Mouse (Mus musculus) adrenal gland, postnatal 10 days (tissue): ENCODE data around the gene N4bp3. TPM values are rescaled to one million over a fixed set of nuclear protein-coding genes. Genes with fewer than 3 reads are reported as not detected.
"Not testable (repeated sequence)": the region's sequence is repeated elsewhere in the genome, so short reads cannot be mapped to it uniquely, and the experiment has no call there.

Experiments
- DNase-seq: peaks from one replicate; pipeline ENCODE4 v3.0.0; 2021; ENCODE audit warnings: mixed read lengths
- total RNA-seq, 2 experiments: library from RNA; stranded (reverse); gene quantifications; 2 replicates each; pipeline ENCODE4 v1.2.3; 2021

The N4bp3 gene
- total RNA-seq, 2 experiments from 2014 or later: 16.2 to 26.3 TPM

DNA sequence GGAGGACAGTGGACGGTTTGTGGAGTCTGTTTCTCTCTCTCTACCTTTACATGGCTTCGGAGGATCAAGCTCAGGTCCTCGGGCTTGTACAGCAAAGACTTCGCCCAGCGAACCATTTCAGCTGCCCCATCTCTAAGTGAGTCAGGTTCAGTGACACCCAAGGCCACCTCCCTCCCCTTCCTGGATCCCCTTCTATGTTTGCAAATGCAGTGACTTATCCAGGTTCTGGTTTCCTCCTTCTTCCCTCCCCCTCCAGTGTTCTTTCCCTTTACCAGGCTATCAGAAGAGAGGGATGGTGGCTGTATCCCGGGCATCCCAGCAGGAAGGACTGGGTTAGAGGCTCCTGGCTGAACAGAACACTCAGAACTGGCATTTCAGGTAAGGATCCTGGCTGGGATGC lies 3.1 kb upstream of the N4bp3 start:
- no peak for DNase-seq

DNA sequence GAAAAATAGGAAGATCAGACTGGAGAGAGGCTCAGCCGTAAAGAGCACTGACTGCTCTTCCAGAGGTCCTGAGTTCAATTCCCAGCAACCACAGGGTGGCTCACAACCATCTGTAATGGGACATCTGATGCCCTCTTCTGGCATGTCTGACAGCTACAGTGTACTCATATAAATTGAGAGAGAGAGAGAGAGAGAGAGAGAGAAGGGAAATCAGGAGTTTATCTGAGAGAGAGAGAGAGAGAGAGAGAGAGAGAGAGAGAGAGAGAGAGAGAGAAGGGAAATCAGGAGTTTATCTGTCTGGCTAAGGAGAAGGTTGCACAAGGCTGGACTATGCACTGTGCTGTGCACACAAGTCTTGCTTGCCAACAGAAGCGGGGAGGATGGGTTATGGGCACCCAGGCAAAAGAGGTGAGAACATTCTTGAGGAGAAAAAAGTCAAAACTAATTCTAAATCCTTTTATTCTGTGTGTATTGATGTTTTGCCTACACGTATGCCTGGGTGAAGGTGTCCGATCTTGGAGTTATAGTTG lies 2.3 kb upstream of the N4bp3 start:
- DNase-seq: no peak

DNA sequence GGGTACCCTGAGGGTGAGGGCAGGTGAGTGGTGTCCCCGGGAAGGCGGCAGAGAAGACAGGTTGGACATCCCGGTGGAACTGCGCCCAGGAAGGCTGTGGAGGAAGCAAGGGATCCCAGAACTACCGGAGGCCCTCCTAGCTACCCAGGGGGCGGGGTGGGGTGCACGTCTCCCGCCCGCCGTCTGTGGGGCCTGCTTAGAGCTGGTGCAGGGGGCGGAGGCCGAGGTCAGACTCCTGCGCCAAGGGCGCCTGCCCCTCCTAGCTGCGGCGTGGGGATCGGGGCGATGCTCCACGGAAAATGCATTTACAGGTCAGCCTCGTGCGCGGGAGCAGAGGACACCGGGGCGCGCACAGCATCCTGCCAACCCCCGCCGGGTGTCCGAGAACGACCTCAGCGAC lies 381 bp downstream of the N4bp3 start:
- no peak for DNase-seq

DNA sequence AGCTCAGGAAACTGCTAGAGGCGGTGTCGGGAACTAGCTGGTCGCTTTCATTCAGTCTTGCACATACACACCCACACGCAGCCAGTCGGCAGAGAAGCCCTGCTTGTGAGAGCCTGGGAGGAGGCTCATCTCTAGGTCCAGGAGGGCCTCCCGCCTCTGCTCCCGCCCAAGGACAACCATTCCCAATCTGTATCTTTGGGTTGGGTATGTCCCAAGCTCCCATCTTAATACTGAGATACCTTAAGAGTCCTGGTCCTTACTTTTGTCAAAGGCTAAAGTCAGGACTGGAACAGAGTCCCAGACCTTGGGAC lies 798 bp downstream of the N4bp3 start:
- peak; percentile 29 for DNase-seq

DNA sequence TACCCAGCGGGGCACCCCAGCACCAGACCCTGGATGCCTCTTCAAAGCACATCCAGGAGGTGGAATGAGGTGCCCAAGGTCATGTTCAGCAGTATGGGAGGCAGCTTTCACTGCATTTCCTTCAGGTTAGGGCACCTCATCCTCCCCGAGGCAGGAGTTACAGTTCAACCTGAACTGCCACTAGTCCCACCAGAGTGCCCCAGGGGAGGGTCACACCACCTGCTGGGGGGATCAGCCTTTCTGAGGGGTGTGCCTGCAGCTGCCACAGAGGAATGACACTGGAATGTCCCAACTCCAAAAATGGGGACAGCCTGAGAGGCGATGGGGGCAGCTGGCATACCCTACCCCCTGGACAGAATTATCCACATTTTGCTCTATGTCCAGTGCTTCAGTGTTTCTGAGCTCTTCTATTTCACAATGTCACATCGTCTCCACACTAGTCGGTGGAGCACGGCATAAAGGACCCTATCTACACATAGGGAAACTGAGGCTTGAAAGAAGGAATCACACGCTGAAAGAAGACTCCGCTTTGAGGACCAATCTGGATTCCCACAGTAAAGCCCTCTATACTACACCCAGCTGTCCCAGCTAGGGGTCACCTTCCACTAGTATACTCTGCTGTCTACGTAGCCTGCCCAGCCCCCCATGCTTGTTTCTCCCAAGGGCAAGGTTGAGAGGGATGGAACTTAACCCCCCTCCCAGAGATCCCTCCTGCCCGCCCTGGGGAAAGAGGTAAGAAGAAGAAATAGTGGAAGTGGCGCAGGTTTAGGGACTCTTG lies 1.3 kb downstream of the N4bp3 start:
- no peak for DNase-seq

GRCm38 (mm10) chr11:51648566-51648965 lies 2.1 kb downstream of the N4bp3 start:
- peak; percentile 37 for DNase-seq

DNA sequence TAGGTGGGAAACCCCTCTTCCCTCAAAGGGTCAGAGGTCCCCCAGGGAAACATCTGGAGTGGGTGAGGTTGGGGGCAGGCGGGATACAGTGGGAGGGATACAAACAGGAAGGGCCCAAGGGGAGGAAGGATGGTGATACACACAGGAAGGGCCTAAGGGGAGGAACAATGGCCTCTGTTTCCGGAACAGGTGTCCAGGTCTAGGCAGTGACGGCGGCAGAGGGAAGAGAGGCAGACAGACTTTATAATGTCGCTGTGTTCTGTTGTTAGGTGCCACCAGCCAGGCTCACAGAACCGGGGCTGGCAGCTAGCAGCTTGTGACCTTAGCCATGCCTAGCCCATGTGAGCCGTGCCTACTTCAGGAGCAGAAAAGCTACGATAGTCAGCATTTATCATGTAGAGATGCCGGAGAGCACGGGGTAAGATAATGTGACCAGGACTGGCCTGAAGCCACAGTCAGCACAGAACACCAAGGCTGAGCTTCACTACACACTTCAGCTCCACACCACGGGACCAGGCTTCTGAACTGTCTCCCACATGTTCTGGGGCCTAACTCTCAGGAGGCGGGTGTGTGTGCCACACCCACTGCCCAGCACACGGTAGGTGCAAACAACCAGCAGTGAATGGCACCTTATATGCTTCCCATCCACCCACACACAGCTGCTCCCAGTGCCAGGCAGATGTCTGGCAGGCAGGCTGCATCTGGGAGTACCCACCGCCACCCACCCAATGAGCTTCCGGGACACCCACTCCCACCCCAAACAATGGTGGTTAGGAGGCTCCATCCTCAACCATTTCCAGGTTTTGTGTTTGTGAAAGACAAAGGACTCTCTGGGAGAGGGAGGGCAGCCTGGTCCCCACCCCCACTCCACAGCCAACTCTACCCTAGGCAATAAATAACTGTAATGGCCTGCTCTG lies 3.6 kb downstream of the N4bp3 start:
- DNase-seq: peak; percentile 45

DNA sequence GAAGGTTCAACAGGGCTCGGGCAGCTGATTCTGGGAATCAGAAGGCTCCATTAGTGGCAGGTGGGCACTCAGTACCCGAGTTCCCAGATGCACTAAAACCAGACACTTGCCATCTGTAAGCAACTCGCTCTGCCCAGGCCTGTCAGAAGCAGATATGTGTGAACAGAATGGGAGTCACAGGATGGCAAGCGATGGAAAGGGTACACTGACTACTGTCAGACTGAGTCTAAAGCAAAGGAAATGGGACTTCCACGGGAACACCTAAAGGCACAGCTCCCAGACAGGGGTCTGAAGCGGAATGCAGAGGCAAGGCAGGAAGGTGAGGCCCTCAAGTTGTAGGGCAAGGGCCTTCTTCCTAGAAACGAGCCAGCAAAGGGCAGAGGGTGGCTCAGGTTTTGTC lies 4.4 kb downstream of the N4bp3 start:
- no peak for DNase-seq

DNA sequence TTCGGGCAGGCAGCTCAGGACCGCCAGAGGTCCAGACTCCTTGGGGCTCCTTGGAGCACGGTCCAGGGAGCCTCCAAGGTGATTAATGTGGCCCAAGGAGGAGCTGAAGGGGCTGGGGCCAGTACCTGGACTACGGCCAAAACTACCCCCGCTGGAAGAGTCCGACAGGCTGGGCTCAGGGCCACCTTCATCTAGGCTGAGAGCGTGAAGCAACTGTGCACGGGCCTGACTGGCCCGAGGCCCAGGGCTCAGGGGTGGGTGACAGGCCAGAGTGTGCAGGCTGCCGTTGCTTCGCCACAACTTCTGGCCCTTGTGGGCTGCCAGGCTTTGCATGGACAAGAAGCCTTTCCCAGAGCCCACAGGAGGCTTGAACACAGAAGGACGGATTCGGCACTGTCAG lies 5.3 kb downstream of the N4bp3 start:
- DNase-seq: peak; percentile 65

DNA sequence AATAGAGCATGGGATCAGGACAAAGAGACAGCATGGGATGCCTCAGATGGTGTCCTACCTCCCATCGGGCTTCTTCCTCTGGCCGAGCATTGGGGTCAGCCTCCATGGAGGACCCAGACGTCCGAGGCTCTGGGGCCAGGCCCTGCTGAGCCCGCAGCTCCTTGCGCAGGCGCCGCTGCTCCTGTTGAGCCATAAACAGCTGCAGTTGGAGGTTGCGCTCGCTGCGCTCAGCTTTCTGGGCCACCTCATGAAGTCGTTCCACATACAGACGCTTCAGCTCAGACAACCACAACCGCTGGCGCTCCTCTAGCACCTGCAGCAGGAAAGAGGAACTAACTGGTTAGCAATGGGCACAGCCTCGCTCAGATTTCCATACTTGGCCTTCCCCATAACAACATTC lies 6.4 kb downstream of the N4bp3 start:
- DNase-seq: no peak

DNA sequence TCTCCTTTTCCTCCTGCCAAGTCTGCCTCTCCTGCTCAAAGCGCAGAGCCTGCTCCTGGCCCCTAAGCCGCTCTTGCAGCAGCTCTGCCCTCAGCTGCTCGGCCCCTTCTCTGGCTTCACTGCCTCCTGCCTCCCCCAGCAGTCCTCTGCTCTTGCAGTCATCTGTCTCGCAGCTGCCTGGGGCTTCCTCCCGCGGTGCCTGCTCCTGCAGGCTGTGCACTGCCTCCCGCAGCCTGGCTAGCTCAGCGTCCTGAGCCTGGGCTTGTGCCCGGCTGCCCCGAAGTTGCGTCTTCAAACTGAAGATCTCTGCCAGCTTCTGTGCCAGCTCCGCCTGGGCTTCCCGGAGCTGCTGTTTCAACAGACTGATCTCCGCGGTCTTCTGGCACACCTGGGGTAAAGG lies 6.9 kb downstream of the N4bp3 start:
- peak; percentile 56 for DNase-seq

GRCm38 (mm10) chr11:51643202-51643601 lies 7.4 kb downstream of the N4bp3 start:
- DNase-seq: no peak

GRCm38 (mm10) chr11:51640748-51641147 lies 9.9 kb downstream of the N4bp3 start:
- peak; percentile 30 for DNase-seq

DNA sequence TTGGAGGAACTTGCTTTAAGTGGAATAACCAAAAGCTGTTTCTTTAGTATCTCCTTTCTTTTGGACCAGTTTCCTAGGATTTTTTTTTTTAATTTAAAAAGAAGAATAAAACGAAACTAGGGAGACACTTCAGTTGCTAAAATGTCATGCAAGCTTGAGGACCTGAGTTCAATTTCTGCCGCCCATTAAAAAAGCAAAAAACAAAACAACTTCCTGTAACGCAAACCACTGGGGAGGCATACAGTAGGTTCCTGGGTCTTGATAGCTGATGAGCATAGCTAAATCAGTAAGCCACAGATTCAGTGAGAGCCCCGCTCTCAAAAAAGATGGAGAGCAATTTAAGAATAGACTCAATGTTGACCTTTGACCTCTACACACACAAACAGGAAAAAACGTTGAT lies 12.1 kb downstream of the N4bp3 start:
- no peak for DNase-seq

GRCm38 (mm10) chr11:51637971-51638414 lies 12.6 kb downstream of the N4bp3 start:
- peak; percentile 46 for DNase-seq

GRCm38 (mm10) chr11:51636323-51636684 lies 14.3 kb downstream of the N4bp3 start:
- peak; percentile 68 for DNase-seq

GRCm38 (mm10) chr11:51635525-51636322 lies 14.9 kb downstream of the N4bp3 start, which contains the start of gene Rmnd5b:
Gene Rmnd5b (minus strand): TSS chr11:51635896.
- DNase-seq: peak; percentile 91

- no peak for DNase-seq
These were observed 15.5 kb downstream of the N4bp3 start for GRCm38 (mm10) chr11:51635127-51635524.

DNA sequence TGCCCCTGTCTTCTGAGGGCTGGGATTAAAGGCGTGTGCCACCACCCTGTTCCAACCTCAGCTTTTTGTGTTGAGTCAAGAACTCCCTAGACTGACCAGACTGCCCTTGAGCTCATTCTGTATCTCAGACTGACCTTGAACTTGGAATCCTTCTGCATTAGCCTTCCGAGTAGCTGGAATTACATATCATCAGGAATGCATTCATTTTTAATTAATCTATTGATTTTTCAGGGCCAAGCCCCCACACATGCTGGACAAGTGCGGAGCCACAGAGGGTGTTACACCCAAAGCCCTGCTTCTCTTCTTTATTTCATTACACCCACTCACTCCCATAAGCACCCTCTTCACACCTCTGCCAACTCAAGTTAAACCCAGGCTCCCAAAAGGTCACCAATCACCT lies 16.9 kb downstream of the N4bp3 start:
- no peak for DNase-seq

GRCm38 (mm10) chr11:51633200-51633599 lies 17.4 kb downstream of the N4bp3 start:
- DNase-seq: not testable (repeated sequence)

DNA sequence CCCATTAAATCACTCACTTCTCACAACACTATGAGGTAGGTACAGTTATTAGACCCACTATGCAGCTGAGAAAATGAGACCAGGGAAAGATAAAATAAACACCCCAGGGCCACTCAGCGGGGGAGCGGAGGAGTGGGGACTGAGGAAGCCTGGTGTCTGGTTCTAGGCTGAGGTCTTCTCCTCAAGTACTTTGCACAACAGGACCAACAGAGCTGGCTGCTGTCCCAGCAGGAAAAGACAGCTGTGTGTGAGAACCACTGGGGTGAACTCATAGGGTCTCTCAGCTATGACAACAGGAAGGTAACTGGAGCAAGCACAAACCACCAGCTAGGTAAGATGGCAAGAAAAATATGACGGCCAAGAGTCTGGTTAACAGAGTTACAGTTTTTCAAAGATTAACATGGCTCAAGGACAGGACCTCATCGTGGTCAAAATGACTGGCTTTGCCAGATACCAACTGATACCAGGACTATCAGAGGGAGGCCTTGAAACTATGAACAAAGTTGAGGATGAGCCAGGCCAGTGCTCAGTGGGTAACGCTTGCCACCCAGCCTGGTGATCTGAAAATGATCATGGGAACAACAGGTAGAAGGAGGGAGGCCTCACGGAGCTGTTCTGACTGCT lies 18.4 kb downstream of the N4bp3 start:
- peak; percentile 26 for DNase-seq
